Mouse (Mus musculus) heart, embryonic 14.5 days (tissue): ENCODE data around the gene Rpl36al. TPM values are rescaled to one million over a fixed set of nuclear protein-coding genes. Genes with fewer than 3 reads are reported as not detected.
"Not testable (repeated sequence)": the region's sequence is repeated elsewhere in the genome, so short reads cannot be mapped to it uniquely, and the experiment has no call there.

Experiments used
- ATAC-seq: fragments of 200-750 bp; cut with Nextera tagmentation; 2 replicates; pipeline ENCODE4 v1.8.0; 2017; ENCODE audit warnings: low read depth, moderate TSS enrichment; ENCODE audit not compliant: insufficient number of reproducible peaks, insufficient read depth, low FRiP score
- H3K27ac ChIP-seq, 2 experiments: fragments of 200-500 bp in 1 of 2; fragments of 300-500 bp in 1 of 2; sonication (generic) in 1 of 2; replicated peaks in 1 of 2; 2 replicates each; pipeline ENCODE4 v1.5.1; 2012 to 2014; ENCODE audit warnings: low read depth in 2 of 2, low read length in 2 of 2, control low read depth in 1 of 2, mild to moderate bottlenecking in 1 of 2, mixed read lengths in 1 of 2; ENCODE audit not compliant: control insufficient read depth in 1 of 2, insufficient read depth in 1 of 2
- H3K27me3 ChIP-seq: fragments of 300-500 bp; sonication (generic); 2 replicates; pipeline ENCODE4 v1.6.1; 2014; ENCODE audit warnings: mild to moderate bottlenecking, low read length, control low read depth; ENCODE audit not compliant: control insufficient read depth, insufficient read depth
- H3K36me3 ChIP-seq: fragments of 300-500 bp; sonication (generic); 2 replicates; pipeline ENCODE4 v1.6.1; 2014; ENCODE audit warnings: mild to moderate bottlenecking, control low read depth, low read length, mixed read lengths; ENCODE audit not compliant: control insufficient read depth, insufficient read depth
- H3K4me1 ChIP-seq, 2 experiments: fragments of 200-500 bp in 1 of 2; fragments of 300-500 bp in 1 of 2; sonication (generic) in 1 of 2; 2 replicates each; pipeline ENCODE4 v1.6.1; 2012 to 2014; ENCODE audit warnings: low read length in 2 of 2, control low read depth in 1 of 2, mixed read lengths in 1 of 2; ENCODE audit not compliant: control insufficient read depth in 2 of 2, insufficient read depth in 2 of 2
- H3K4me2 ChIP-seq: fragments of 300-500 bp; sonication (generic); 2 replicates; pipeline ENCODE4 v1.6.1; 2014; ENCODE audit warnings: mild to moderate bottlenecking, low read length
- H3K4me3 ChIP-seq, 2 experiments: fragments of 200-500 bp in 1 of 2; fragments of 300-500 bp in 1 of 2; sonication (generic) in 1 of 2; 2 replicates each; pipeline ENCODE4 v1.5.1; 2012 to 2014; ENCODE audit warnings: low read length in 2 of 2, mild to moderate bottlenecking in 2 of 2, control low read depth in 1 of 2, low read depth in 1 of 2, moderate library complexity in 1 of 2; ENCODE audit not compliant: control insufficient read depth in 1 of 2, insufficient read depth in 1 of 2
- H3K9ac ChIP-seq: fragments of 300-500 bp; sonication (generic); 2 replicates; pipeline ENCODE4 v1.6.1; 2014; ENCODE audit warnings: mild to moderate bottlenecking, low read length
- H3K9me3 ChIP-seq: fragments of 300-500 bp; sonication (generic); 2 replicates; pipeline ENCODE4 v1.6.1; 2016; ENCODE audit warnings: low read length, control low read depth; ENCODE audit not compliant: control insufficient read depth
- WGBS: fragments of 180-500 bp; shearing (Covaris S2); extraction: QIAGEN DNeasy Blood & Tissue Kit; methylation state at CpG from one replicate; pipeline ENCODE4 v1.1.7; 2014; 5-methylcytosine and 5-hydroxymethylcytosine counted together
- polyA plus RNA-seq: library from polyadenylated mRNA; unstranded; fragments of >200 nt; fragmentation: Nextera tagmentation; extraction: Ambion mirVana; gene quantifications from 2 replicates; pipeline ENCODE4 v1.2.1, GENCODE M21; 2014

The Rpl36al gene
- polyA plus RNA-seq, 1 experiment from 2014 or later = 551 TPM

GRCm38 (mm10) chr12:69160677-69161076 is 23.2 kb downstream of the Rpl36al start:
- H3K9ac ChIP-seq, H3K4me2 ChIP-seq, H3K27me3 ChIP-seq, H3K9me3 ChIP-seq, H3K27ac ChIP-seq, H3K4me1 ChIP-seq, ATAC-seq, H3K4me3 ChIP-seq: not testable (repeated sequence)
- WGBS = 71% methylated on average over 2 of the region's 2 CpGs
- peaks cover 22% of the 10 kb centered on the region for H3K36me3 ChIP-seq

GRCm38 (mm10) chr12:69159578-69159940 is 24.3 kb downstream of the Rpl36al start:
- Histone ChIP-seq H3K36me3 (peaks cover 22% of the 10 kb centered on the region), H3K27ac (peak overlapping the region; percentile 66 to 94; a peak in 2 of 4 replicates), H3K4me1 (peaks cover 3 to 4% of the 10 kb centered on the region in 2 experiments; a peak in 3 of 4 replicates), H3K27me3 (no peaks in the 10 kb centered on the region), H3K4me2 (peak overlapping the region; percentile 46), H3K9ac (no peak overlapping the region; the same call in 1 of the 2 replicates), H3K9me3 (no peaks in the 10 kb centered on the region), H3K4me3 (peak overlapping the region; percentile 27 to 78; a peak in 3 of 4 replicates)
- ATAC-seq = no peak
- 6% methylated on average over 9 of the region's 9 CpGs for WGBS

- peaks cover 22% of the 10 kb centered on the region for H3K36me3 ChIP-seq
- peak; percentile 99 for ATAC-seq
- H3K4me2 ChIP-seq = peak within 1 kb of the TSS; percentile 67
- H3K27ac ChIP-seq = peak within 1 kb of the TSS; percentile 94 to 96
- not testable (repeated sequence) for H3K27me3 ChIP-seq, H3K9me3 ChIP-seq, H3K4me1 ChIP-seq
- peak within 1 kb of the TSS; percentile 78 to 94 for H3K4me3 ChIP-seq
- 1% methylated on average over 57 of the region's 68 CpGs for WGBS
- peak within 1 kb of the TSS; percentile 97 for H3K9ac ChIP-seq
These were observed 24.9 kb downstream of the Rpl36al start, which contains the start of gene Rps29 for GRCm38 (mm10) chr12:69158765-69159577. Gene Rps29, minus strand, starts transcription at chr12:69159186.

GRCm38 (mm10) chr12:69158366-69158764 is 25.5 kb downstream of the Rpl36al start:
- Histone ChIP-seq H3K4me1 (peaks cover 3 to 4% of the 10 kb centered on the region in 2 experiments; a peak in 3 of 4 replicates), H3K27me3 (no peaks in the 10 kb centered on the region), H3K9me3 (no peaks in the 10 kb centered on the region), H3K9ac (peak overlapping the region; percentile 97), H3K36me3 (peaks cover 22% of the 10 kb centered on the region), H3K27ac (peak overlapping the region; percentile 94 to 96), H3K4me3 (peak overlapping the region; percentile 78 to 94), H3K4me2 (peak overlapping the region; percentile 67)
- no peak; the same call in 1 of the 2 replicates for ATAC-seq
- under 1% methylated on average over 19 of the region's 19 CpGs for WGBS

- H3K4me1 ChIP-seq = peaks cover 3 to 4% of the 10 kb centered on the region in 2 experiments; a peak in 3 of 4 replicates
- H3K27ac ChIP-seq = no peak overlapping the region
- H3K36me3 ChIP-seq = peaks cover 22% of the 10 kb centered on the region
- no peaks in the 10 kb centered on the region for H3K9me3 ChIP-seq
- no peak overlapping the region for H3K9ac ChIP-seq
- H3K4me2 ChIP-seq = no peak overlapping the region
- 96% methylated on average over 2 of the region's 2 CpGs for WGBS
- H3K4me3 ChIP-seq = no peak overlapping the region
- ATAC-seq = no peak
- no peaks in the 10 kb centered on the region for H3K27me3 ChIP-seq
These were observed 26.8 kb downstream of the Rpl36al start for GRCm38 (mm10) chr12:69157107-69157506.

GRCm38 (mm10) chr12:69156436-69156835 is 27.4 kb downstream of the Rpl36al start:
- Histone ChIP-seq H3K4me2 (no peak overlapping the region), H3K36me3 (peaks cover 22% of the 10 kb centered on the region), H3K9ac (no peak overlapping the region), H3K4me1 (peaks cover 3 to 4% of the 10 kb centered on the region in 2 experiments; a peak in 3 of 4 replicates), H3K9me3 (no peaks in the 10 kb centered on the region), H3K27me3 (no peaks in the 10 kb centered on the region), H3K4me3 (no peak overlapping the region), H3K27ac (no peak overlapping the region)
- no peak for ATAC-seq
- 83% methylated on average over 4 of the region's 4 CpGs for WGBS

- Histone ChIP-seq H3K36me3 (peaks cover 22% of the 10 kb centered on the region), H3K27ac (no peak overlapping the region), H3K27me3 (no peaks in the 10 kb centered on the region), H3K9ac (no peak overlapping the region), H3K4me2 (no peak overlapping the region), H3K4me1 (peaks cover 3 to 4% of the 10 kb centered on the region in 2 experiments; a peak in 3 of 4 replicates), H3K9me3 (no peaks in the 10 kb centered on the region), H3K4me3 (no peak overlapping the region)
- WGBS = 83% methylated on average over 2 of the region's 2 CpGs
- no peak for ATAC-seq
These were observed 28.0 kb downstream of the Rpl36al start for GRCm38 (mm10) chr12:69155923-69156322.
